Mouse (Mus musculus) cerebellum, postnatal 4 days (tissue): ENCODE results near the gene Hoxc11.

Source experiments
- DNase-seq, 2 experiments: peaks; one replicate each; pipeline ENCODE4 v3.0.0; 2022; ENCODE audit warnings: low spot score in 2 of 2, mixed read lengths in 1 of 2

Gene Hoxc11

GRCm38 (mm10) chr15:102954192-102955006 is at the start of gene Hoxc11:
Gene Hoxc11 (plus strand): TSS chr15:102954427.
- DNase-seq: no peak

- no peak for DNase-seq
Observed at GRCm38 (mm10) chr15:102904946-102905345, 49.3 kb upstream of the Hoxc11 start.

- no peak for DNase-seq
Observed at GRCm38 (mm10) chr15:102909536-102909935, 44.7 kb upstream of the Hoxc11 start.

GRCm38 (mm10) chr15:102910038-102910437 is 44.2 kb upstream of the Hoxc11 start:
- no peak for DNase-seq

GRCm38 (mm10) chr15:102910496-102911095 is 43.6 kb upstream of the Hoxc11 start:
- no peak for DNase-seq

GRCm38 (mm10) chr15:102913038-102913585 is 41.1 kb upstream of the Hoxc11 start:
- no peak for DNase-seq

- DNase-seq: no peak
Observed at GRCm38 (mm10) chr15:102917972-102918572, 36.2 kb upstream of the Hoxc11 start.

GRCm38 (mm10) chr15:102918611-102919265 is 35.5 kb upstream of the Hoxc11 start:
- DNase-seq: no peak

GRCm38 (mm10) chr15:102919336-102920180 is 34.7 kb upstream of the Hoxc11 start:
- DNase-seq: no peak

- DNase-seq: no peak
Observed at GRCm38 (mm10) chr15:102920619-102921018, 33.6 kb upstream of the Hoxc11 start.

- no peak for DNase-seq
Observed at GRCm38 (mm10) chr15:102921053-102922011, 32.9 kb upstream of the Hoxc11 start, which contains the start of gene Hoxc13. Gene Hoxc13 (plus strand): TSS chr15:102921103.

- DNase-seq: no peak
Observed at GRCm38 (mm10) chr15:102922012-102922362, 32.2 kb upstream of the Hoxc11 start.

- no peak for DNase-seq
Observed at GRCm38 (mm10) chr15:102922636-102923500, 31.4 kb upstream of the Hoxc11 start.

- no peak for DNase-seq
Observed at GRCm38 (mm10) chr15:102927032-102927645, 27.1 kb upstream of the Hoxc11 start.

- no peak for DNase-seq
Observed at GRCm38 (mm10) chr15:102931706-102932358, 22.4 kb upstream of the Hoxc11 start.

GRCm38 (mm10) chr15:102934438-102934837 is 19.8 kb upstream of the Hoxc11 start:
- DNase-seq: no peak

GRCm38 (mm10) chr15:102934897-102935296 is 19.3 kb upstream of the Hoxc11 start:
- no peak for DNase-seq
